In the genomic region with DNA sequence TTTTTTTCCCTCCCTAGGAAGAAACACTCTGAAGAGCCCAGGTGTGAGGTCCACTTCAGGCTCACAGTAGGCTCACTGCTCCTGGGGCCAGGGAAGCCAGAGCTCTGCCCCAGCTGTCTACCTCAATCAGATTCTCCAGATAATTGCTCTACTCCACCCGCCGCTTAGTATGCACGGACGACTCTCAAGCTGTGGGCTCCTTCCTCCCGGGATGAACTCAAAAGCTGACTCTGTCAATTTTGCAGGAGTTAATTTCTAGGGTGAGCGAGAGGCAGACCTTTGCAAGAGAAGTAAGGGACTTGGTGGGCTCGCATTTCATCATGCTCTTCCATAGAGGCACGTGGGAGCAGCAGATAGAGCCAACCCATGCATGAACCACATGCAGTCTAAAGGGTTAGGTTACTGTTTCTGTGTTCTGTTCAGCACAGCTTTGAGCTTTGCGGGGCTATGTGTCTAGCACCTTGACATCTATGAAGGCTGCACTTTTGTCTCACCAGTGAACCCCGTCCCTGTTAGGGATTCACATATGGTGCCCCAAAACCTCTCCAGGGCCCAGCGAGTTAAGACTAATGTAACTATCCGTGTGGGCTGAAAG, we compare ENCODE assay signal across 23 mouse cellular contexts. TPM values are rescaled to one million over a fixed set of nuclear protein-coding genes. Genes with fewer than 3 reads are reported as not detected.
DNase-seq lines count a peak whose midpoint lies in the region; ATAC-seq and TF ChIP-seq lines count a peak whose summit lies in the region.
"Had no signal": no experiment of that assay in that cellular context is flagged by ENCODE, and none has a peak within 500 bp of the region (broad histone marks: within the 10 kb centered on the region; RNA-seq: fewer than 3 reads in every experiment).

No protein-coding gene starts in this region.

- H3K36me3 ChIP-seq in hindbrain, postnatal 0 days (ENCODE audit: insufficient read depth, low read length): no peaks in the 10 kb centered on the region
- H3K36me3 ChIP-seq in hindbrain, embryonic 12.5 days: no peaks in the 10 kb centered on the region
- no peaks in the 10 kb centered on the region for H3K36me3 ChIP-seq in embryonic facial prominence, embryonic 14.5 days (ENCODE audit: control insufficient read depth, insufficient read depth, low read length)
- H3K36me3 ChIP-seq: G1E; limb, embryonic 12.5 days; liver, embryonic 12.5 days; neural tube, embryonic 15.5 days; stomach, embryonic 15.5 days had no signal

- 40% methylated on average over 12 of the region's 12 CpGs for WGBS in hindbrain, postnatal 0 days
- WGBS in hindbrain, embryonic 12.5 days: 47% methylated on average over 12 of the region's 12 CpGs
- 28% methylated on average over 12 of the region's 12 CpGs for WGBS in embryonic facial prominence, embryonic 14.5 days

- H3K27ac ChIP-seq in hindbrain, postnatal 0 days: no peak overlapping the region
- H3K27ac ChIP-seq in hindbrain, embryonic 12.5 days: no peak overlapping the region
- H3K27ac ChIP-seq in embryonic facial prominence, embryonic 14.5 days (replicated peaks; ENCODE audit: low read depth, low read length): no peak overlapping the region
- H3K27ac ChIP-seq: limb, embryonic 12.5 days; liver, embryonic 12.5 days; neural tube, embryonic 15.5 days; stomach, embryonic 15.5 days had no signal

- DNase-seq in embryo, embryonic 10 days (ENCODE audit: low spot score): peak; percentile 18
- DNase-seq in embryo, embryonic 9.5 days (ENCODE audit: extremely low spot score): no peak
- peak; percentile 21 for DNase-seq in hindbrain, postnatal 0 days (ENCODE audit: low spot score)
- peak; percentile 69 for DNase-seq in Muller cell, postnatal 12 days (ENCODE audit: inconsistent ontology term)
- DNase-seq in embryonic facial prominence, embryonic 14.5 days (ENCODE audit: low spot score): peak; percentile 42
- no peak for DNase-seq in thymus, postnatal 36 days
- DNase-seq: adrenal gland, postnatal 14 days; cerebellum, adult 11-12 months; cerebellum, postnatal 36 days; heart, postnatal 10 days; kidney, adult 8-10 months; lung, adult 2 months; thymus, adult 18-20 months had no signal

- H3K9me3 ChIP-seq in hindbrain, postnatal 0 days (ENCODE audit: low read length): no peaks in the 10 kb centered on the region; the same call in 1 of the 2 replicates
- H3K9me3 ChIP-seq in hindbrain, embryonic 12.5 days (replicated peaks): 0 out of 2 replicates have a peak, but pooled peaks cover 7% of the 10 kb centered on the region
- H3K9me3 ChIP-seq in embryonic facial prominence, embryonic 14.5 days (ENCODE audit: control insufficient read depth, low read length): peaks cover 11% of the 10 kb centered on the region
- H3K9me3 ChIP-seq: liver, embryonic 12.5 days; neural tube, embryonic 15.5 days; stomach, embryonic 15.5 days had no signal

- no peak overlapping the region for H3K9ac ChIP-seq in hindbrain, postnatal 0 days (replicated peaks; ENCODE audit: low read length)
- H3K9ac ChIP-seq in hindbrain, embryonic 12.5 days: no peak overlapping the region
- H3K9ac ChIP-seq in embryonic facial prominence, embryonic 14.5 days (ENCODE audit: low read depth, low read length): no peak overlapping the region
- H3K9ac ChIP-seq: limb, embryonic 12.5 days; liver, embryonic 12.5 days; neural tube, embryonic 15.5 days; stomach, embryonic 15.5 days had no signal

- peak; percentile 35; the same call in 1 of the 2 replicates for ATAC-seq in hindbrain, postnatal 0 days
- no peak for ATAC-seq in hindbrain, embryonic 12.5 days (ENCODE audit: low FRiP score)
- peak; percentile 44; the same call in 1 of the 2 replicates for ATAC-seq in embryonic facial prominence, embryonic 14.5 days (ENCODE audit: low read depth)
- ATAC-seq: liver, embryonic 12.5 days; midbrain, embryonic 16.5 days had no signal

- H3K4me1 ChIP-seq in hindbrain, postnatal 0 days (ENCODE audit: insufficient read depth, low read length): peaks cover 14% of the 10 kb centered on the region; the same call in 1 of the 2 replicates
- H3K4me1 ChIP-seq in hindbrain, embryonic 12.5 days: peaks cover 9% of the 10 kb centered on the region; the same call in 1 of the 2 replicates
- H3K4me1 ChIP-seq in embryonic facial prominence, embryonic 14.5 days (ENCODE audit: control insufficient read depth, insufficient read depth, low read length): peaks cover 20% of the 10 kb centered on the region
- H3K4me1 ChIP-seq: liver, embryonic 12.5 days; stomach, embryonic 15.5 days had no signal

- no peak overlapping the region for H3K4me3 ChIP-seq in hindbrain, postnatal 0 days (ENCODE audit: low read length)
- no peak overlapping the region for H3K4me3 ChIP-seq in hindbrain, embryonic 12.5 days
- H3K4me3 ChIP-seq in embryonic facial prominence, embryonic 14.5 days (ENCODE audit: low read depth, low read length): no peak overlapping the region
- H3K4me3 ChIP-seq: limb, embryonic 12.5 days; liver, embryonic 12.5 days; megakaryocyte, embryonic 14.5 days; neural tube, embryonic 15.5 days; stomach, embryonic 15.5 days had no signal

- H3K27me3 ChIP-seq in hindbrain, postnatal 0 days (ENCODE audit: insufficient read depth, low read length): no peaks in the 10 kb centered on the region
- H3K27me3 ChIP-seq in hindbrain, embryonic 12.5 days: no peaks in the 10 kb centered on the region
- no peaks in the 10 kb centered on the region for H3K27me3 ChIP-seq in embryonic facial prominence, embryonic 14.5 days (replicated peaks; ENCODE audit: control insufficient read depth, insufficient read depth, low read length)
- H3K27me3 ChIP-seq: liver, embryonic 12.5 days; stomach, embryonic 15.5 days had no signal

- TF ChIP-seq CTCF in hindbrain, postnatal 0 days (IDR thresholded peaks at IDR 0.05; ENCODE audit: low read depth): no peak

- H3K4me2 ChIP-seq in hindbrain, postnatal 0 days (ENCODE audit: low read depth, low read length): no peak overlapping the region
- H3K4me2 ChIP-seq in hindbrain, embryonic 12.5 days (replicated peaks): no peak overlapping the region
- H3K4me2 ChIP-seq in embryonic facial prominence, embryonic 14.5 days (ENCODE audit: low read depth, low read length): peak overlapping the region; percentile 12; the same call in 1 of the 2 replicates
- H3K4me2 ChIP-seq: heart, embryonic 11.5 days; limb, embryonic 12.5 days; liver, embryonic 12.5 days; neural tube, embryonic 15.5 days; stomach, embryonic 15.5 days had no signal

RNA-seq across cellular contexts. Expression of a gene that starts 47.6 kb away (rescaled TPM):
- 3.1 and 4.4 TPM in 2 replicates for total RNA-seq in hindbrain, postnatal 0 days (2014; rRNA removed)
- 5.1 and 5.3 TPM in 2 replicates for polyA plus RNA-seq in hindbrain, postnatal 0 days (2015; fragmentation: Nextera tagmentation; extraction: Ambion mirVana)
- 60.3 and 65.2 TPM in 2 replicates for polyA plus RNA-seq in hindbrain, embryonic 12.5 days (2016; fragmentation: Nextera tagmentation; extraction: Ambion mirVana)
- 11.5 and 11.6 TPM in 2 replicates for polyA plus RNA-seq in embryonic facial prominence, embryonic 14.5 days (2014; fragmentation: Nextera tagmentation; extraction: Ambion mirVana)
- total RNA-seq: gastrocnemius, adult 18-20 months had no signal
- polyA plus RNA-seq: G1E; lung, adult 2 months had no signal

Comparison
In these comparisons a context has a peak if more than half of its experiments do, and no peak if none do; other contexts are left out.
1. DNase-seq: peak in embryo, embryonic 10 days (single experiment), hindbrain, postnatal 0 days (single experiment), Muller cell, postnatal 12 days (single experiment) and embryonic facial prominence, embryonic 14.5 days (single experiment); none in embryo, embryonic 9.5 days (single experiment) and thymus, postnatal 36 days (0 of 2).